Mouse (Mus musculus) hindbrain, embryonic 11.5 days (tissue): Measurements from ENCODE around the gene Parvg. TPM values are rescaled to one million over a fixed set of nuclear protein-coding genes. Genes with fewer than 3 reads are reported as not detected.

Experiments used
- ATAC-seq: fragments of 200-750 bp; cut with Nextera tagmentation; 2 replicates; pipeline ENCODE4 v1.8.0; 2017; ENCODE audit warnings: mild to moderate bottlenecking, moderate TSS enrichment, moderate library complexity; ENCODE audit not compliant: low FRiP score
- DNase-seq: peaks from one replicate; pipeline ENCODE4 v3.0.0-alpha.2; 2015; ENCODE audit warnings: low spot score
- H3K27ac ChIP-seq: fragments of 300-500 bp; sonication (generic); 2 replicates; pipeline ENCODE4 v1.5.1; 2014; ENCODE audit warnings: mild to moderate bottlenecking, low read depth, low read length
- H3K27me3 ChIP-seq: fragments of 300-500 bp; sonication (generic); 2 replicates; pipeline ENCODE4 v1.6.1; 2014; ENCODE audit warnings: mild to moderate bottlenecking, low read length, moderate library complexity, mixed read lengths; ENCODE audit not compliant: control insufficient read depth, insufficient read depth
- H3K36me3 ChIP-seq: fragments of 300-500 bp; sonication (generic); 2 replicates; pipeline ENCODE4 v1.6.1; 2014; ENCODE audit warnings: mild to moderate bottlenecking, low read length, moderate library complexity, mixed read lengths; ENCODE audit not compliant: control insufficient read depth, insufficient read depth
- H3K4me1 ChIP-seq: fragments of 300-500 bp; sonication (generic); replicated peaks from 2 replicates; pipeline ENCODE4 v1.6.1; 2014; ENCODE audit warnings: low read length, mixed read lengths; ENCODE audit not compliant: control insufficient read depth, insufficient read depth
- H3K4me2 ChIP-seq: fragments of 300-500 bp; sonication (generic); replicated peaks from 2 replicates; pipeline ENCODE4 v1.6.1; 2014; ENCODE audit warnings: mild to moderate bottlenecking, low read depth, low read length
- H3K4me3 ChIP-seq: fragments of 300-500 bp; sonication (generic); 2 replicates; pipeline ENCODE4 v1.5.1; 2014; ENCODE audit warnings: low read depth, low read length
- H3K9ac ChIP-seq: fragments of 300-500 bp; sonication (generic); 2 replicates; pipeline ENCODE4 v1.6.1; 2014; ENCODE audit warnings: low read depth, low read length
- H3K9me3 ChIP-seq: fragments of 300-500 bp; sonication (generic); 2 replicates; pipeline ENCODE4 v1.6.1; 2016; ENCODE audit warnings: low read length; ENCODE audit not compliant: control insufficient read depth
- WGBS: fragments of 180-500 bp; shearing (Covaris S2); extraction: QIAGEN DNeasy Blood & Tissue Kit; methylation state at CpG from one replicate; pipeline ENCODE4 v1.1.7; 2014; 5-methylcytosine and 5-hydroxymethylcytosine counted together
- polyA plus RNA-seq: library from polyadenylated mRNA; unstranded; fragments of >200 nt; fragmentation: Nextera tagmentation; extraction: Ambion mirVana; gene quantifications from 2 replicates; pipeline ENCODE4 v1.2.1, GENCODE M21; 2014

Gene Parvg
- polyA plus RNA-seq, 1 experiment from 2014 or later, result 0.62 TPM

- H3K9ac ChIP-seq, result no peak overlapping the region
- DNase-seq, result no peak
- ATAC-seq, result no peak
- H3K4me2 ChIP-seq, result no peak overlapping the region
- H3K27ac ChIP-seq, result no peak overlapping the region
- no peaks in the 10 kb centered on the region for H3K9me3 ChIP-seq
- no peaks in the 10 kb centered on the region for H3K27me3 ChIP-seq
- H3K36me3 ChIP-seq, result no peaks in the 10 kb centered on the region
- WGBS, result 72% methylated on average over 21 of the region's 21 CpGs
- no peaks in the 10 kb centered on the region; the same call in 1 of the 2 replicates for H3K4me1 ChIP-seq
- H3K4me3 ChIP-seq, result no peak overlapping the region
Observed at GRCm38 (mm10) chr15:84351915-84352844, 28.4 kb downstream of the Parvg start.

GRCm38 (mm10) chr15:84355081-84355480 lies 31.3 kb downstream of the Parvg start:
- H3K9me3 ChIP-seq, result no peaks in the 10 kb centered on the region
- H3K36me3 ChIP-seq, result no peaks in the 10 kb centered on the region
- H3K9ac ChIP-seq, result no peak overlapping the region
- H3K27ac ChIP-seq, result no peak overlapping the region
- no peaks in the 10 kb centered on the region; the same call in 1 of the 2 replicates for H3K4me1 ChIP-seq
- DNase-seq (no peak), ATAC-seq (no peak)
- H3K27me3 ChIP-seq, result no peaks in the 10 kb centered on the region
- no peak overlapping the region for H3K4me3 ChIP-seq
- WGBS, result 84% methylated on average over 5 of the region's 5 CpGs
- no peak overlapping the region for H3K4me2 ChIP-seq

GRCm38 (mm10) chr15:84364746-84365145 lies 40.9 kb downstream of the Parvg start:
- H3K4me2 ChIP-seq, result no peak overlapping the region
- H3K4me1 ChIP-seq, result no peaks in the 10 kb centered on the region
- no peak overlapping the region for H3K4me3 ChIP-seq
- 86% methylated on average over 3 of the region's 3 CpGs for WGBS
- no peak overlapping the region for H3K27ac ChIP-seq
- no peaks in the 10 kb centered on the region for H3K27me3 ChIP-seq
- ATAC-seq, result no peak
- no peak for DNase-seq
- H3K9me3 ChIP-seq, result no peaks in the 10 kb centered on the region
- H3K36me3 ChIP-seq, result no peaks in the 10 kb centered on the region
- H3K9ac ChIP-seq, result no peak overlapping the region

- Histone ChIP-seq H3K27ac (no peak overlapping the region; the same call in 1 of the 2 replicates), H3K9ac (no peak overlapping the region), H3K27me3 (no peaks in the 10 kb centered on the region), H3K4me3 (no peak overlapping the region), H3K36me3 (no peaks in the 10 kb centered on the region), H3K4me1 (no peaks in the 10 kb centered on the region), H3K4me2 (no peak overlapping the region), H3K9me3 (no peaks in the 10 kb centered on the region)
- ATAC-seq (no peak), DNase-seq (peak; percentile 18)
- 70% methylated on average over 17 of the region's 17 CpGs for WGBS
Observed at GRCm38 (mm10) chr15:84365675-84366381, 42.0 kb downstream of the Parvg start.

GRCm38 (mm10) chr15:84366574-84366989 lies 42.8 kb downstream of the Parvg start:
- ATAC-seq (no peak), DNase-seq (no peak)
- Histone ChIP-seq H3K27me3 (no peaks in the 10 kb centered on the region), H3K4me2 (no peak overlapping the region), H3K27ac (no peak overlapping the region), H3K9ac (no peak overlapping the region), H3K4me3 (no peak overlapping the region), H3K36me3 (no peaks in the 10 kb centered on the region), H3K9me3 (no peaks in the 10 kb centered on the region), H3K4me1 (no peaks in the 10 kb centered on the region)
- 95% methylated on average over 10 of the region's 10 CpGs for WGBS

GRCm38 (mm10) chr15:84367402-84367801 lies 43.6 kb downstream of the Parvg start:
- DNase-seq (no peak), ATAC-seq (no peak)
- Histone ChIP-seq H3K4me1 (no peaks in the 10 kb centered on the region), H3K27ac (no peak overlapping the region), H3K9me3 (no peaks in the 10 kb centered on the region), H3K4me2 (no peak overlapping the region), H3K27me3 (no peaks in the 10 kb centered on the region), H3K36me3 (no peaks in the 10 kb centered on the region), H3K9ac (no peak overlapping the region), H3K4me3 (no peak overlapping the region)
- WGBS, result 79% methylated on average over 8 of the region's 8 CpGs

- 66% methylated on average over 5 of the region's 5 CpGs for WGBS
- no peak overlapping the region for H3K27ac ChIP-seq
- no peak for DNase-seq
Observed at GRCm38 (mm10) chr15:84372801-84373200, 49.0 kb downstream of the Parvg start.

GRCm38 (mm10) chr15:84378734-84379133 lies 54.9 kb downstream of the Parvg start:
- no peaks in the 10 kb centered on the region for H3K27me3 ChIP-seq
- H3K27ac ChIP-seq, result no peak overlapping the region
- DNase-seq (no peak), ATAC-seq (no peak)
- H3K9ac ChIP-seq, result no peak overlapping the region
- no peaks in the 10 kb centered on the region for H3K4me1 ChIP-seq
- WGBS, result 82% methylated on average over 9 of the region's 9 CpGs
- no peaks in the 10 kb centered on the region; the same call in 1 of the 2 replicates for H3K9me3 ChIP-seq
- no peak overlapping the region for H3K4me3 ChIP-seq
- H3K36me3 ChIP-seq, result no peaks in the 10 kb centered on the region
- H3K4me2 ChIP-seq, result no peak overlapping the region

More at GRCm38 (mm10) chr15:84372801-84373200, 49.0 kb downstream of the Parvg start:
- H3K9me3 ChIP-seq, result no peaks in the 10 kb centered on the region; the same call in 1 of the 2 replicates
- no peaks in the 10 kb centered on the region for H3K27me3 ChIP-seq
- H3K36me3 ChIP-seq, result no peaks in the 10 kb centered on the region
- no peak overlapping the region for H3K4me3 ChIP-seq
- no peaks in the 10 kb centered on the region for H3K4me1 ChIP-seq
- no peak overlapping the region for H3K4me2 ChIP-seq
- no peak overlapping the region for H3K9ac ChIP-seq
- ATAC-seq, result no peak
